Mouse (Mus musculus) hematopoietic stem cell, adult 5-6 weeks (primary cell): ENCODE results near the gene Ypel4. TPM values are rescaled to one million over a fixed set of nuclear protein-coding genes. Genes with fewer than 3 reads are reported as not detected.

Experiments used
- ATAC-seq, 2 experiments: fragments of 125-278 bp in 1 of 2; replicated peaks in 1 of 2; 2 replicates each; pipeline ENCODE4 v1.8.0; 2016 to 2017; ENCODE audit warnings: inconsistent platforms in 2 of 2, mild to moderate bottlenecking in 2 of 2, moderate number of reproducible peaks in 2 of 2, low read depth in 1 of 2, moderate TSS enrichment in 1 of 2; ENCODE audit not compliant: low FRiP score in 2 of 2, poor library complexity in 2 of 2, severe bottlenecking in 2 of 2, insufficient read depth in 1 of 2, low TSS enrichment in 1 of 2
- total RNA-seq: library from RNA; stranded (forward); fragments of 172-1452, 232-1000 nt; gene quantifications from 2 replicates; pipeline ENCODE4 v1.2.3, GENCODE M21; 2017

Ypel4 gene
- total RNA-seq, 1 experiment from 2014 or later = 0.25 TPM

DNA sequence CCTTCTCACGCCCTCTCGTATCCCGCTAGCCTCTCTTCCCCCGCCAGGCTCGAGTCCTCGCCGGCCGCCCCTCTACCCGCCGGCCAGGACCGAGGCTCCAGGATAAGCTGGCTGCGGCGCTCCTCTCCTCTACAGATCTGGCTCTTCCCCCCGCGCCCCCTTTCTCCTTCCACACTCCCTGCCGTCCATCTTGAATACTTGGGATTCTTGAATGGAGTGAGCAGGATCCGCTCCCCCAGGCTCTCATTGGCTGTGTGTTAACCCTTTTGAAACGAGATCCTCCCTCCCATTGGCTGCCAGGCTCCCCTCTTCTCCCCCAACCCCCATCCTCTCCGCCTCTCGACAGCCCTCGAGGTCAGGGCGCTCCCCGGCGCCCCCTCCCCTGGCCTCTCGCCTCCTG lies 9.7 kb downstream of the Ypel4 start, which contains the start of gene Gm19426:
Gm19426 (minus strand) TSS at position 95 of the 400 bp plus-strand sequence.
- peak; percentile 78 to 84 for ATAC-seq

DNA sequence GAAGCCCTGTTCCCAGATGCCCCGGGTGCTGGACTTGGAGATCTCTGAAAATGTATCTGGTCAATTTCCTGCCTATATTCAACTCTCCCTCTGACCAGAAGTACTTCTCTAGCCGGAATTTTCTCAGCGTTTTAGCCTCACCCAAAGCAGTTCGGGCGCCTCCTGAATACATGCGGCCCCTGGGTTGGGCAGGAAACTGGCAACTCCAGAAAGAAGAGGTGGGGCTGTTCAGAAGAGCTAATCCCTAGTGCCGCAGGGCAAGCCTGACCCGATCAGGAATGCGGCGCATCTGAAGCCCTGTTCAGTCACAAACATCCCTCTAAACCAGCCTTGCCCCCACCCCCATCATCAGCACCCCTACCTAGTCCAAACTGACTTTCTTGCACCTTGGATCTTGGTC lies 10.3 kb downstream of the Ypel4 start:
- ATAC-seq = no peak

DNA sequence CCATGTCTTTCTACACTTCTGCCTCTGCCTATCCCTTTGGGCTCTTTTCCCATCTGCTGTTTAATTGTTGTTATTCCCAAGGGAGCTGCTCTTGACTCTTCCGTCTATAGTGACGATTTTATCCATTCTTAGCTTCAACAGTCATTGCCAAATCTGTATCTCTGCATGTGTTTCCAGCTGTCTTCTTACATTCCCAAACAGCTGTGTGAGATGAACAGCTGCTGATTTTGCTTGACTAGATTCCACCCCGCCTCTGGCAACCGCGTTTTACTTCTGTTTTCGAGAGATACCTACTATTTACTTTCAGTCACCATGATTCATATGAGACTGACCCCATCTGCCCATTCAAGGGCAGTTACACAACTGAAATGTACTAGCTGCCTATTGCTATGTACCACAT lies 16.3 kb downstream of the Ypel4 start:
- no peak for ATAC-seq

DNA sequence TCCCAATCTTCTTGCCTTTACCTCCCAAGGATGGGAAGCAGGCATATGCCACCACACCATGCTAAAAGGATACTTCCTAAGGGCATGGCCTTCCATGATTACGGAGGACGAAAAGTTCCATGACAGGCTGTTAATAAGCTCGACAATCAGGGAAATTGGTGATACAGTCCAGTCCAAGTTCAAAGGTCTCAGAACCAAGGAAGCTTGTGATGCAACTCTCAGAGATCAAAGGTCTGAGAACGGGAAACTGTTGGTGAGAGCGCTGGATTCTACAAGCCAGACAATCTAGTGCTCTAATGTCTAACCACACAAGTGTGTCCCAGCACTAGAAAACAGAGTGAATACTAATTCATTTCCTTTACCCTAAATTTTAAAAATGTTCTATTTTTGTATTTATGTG lies 22.4 kb downstream of the Ypel4 start:
- ATAC-seq = no peak

DNA sequence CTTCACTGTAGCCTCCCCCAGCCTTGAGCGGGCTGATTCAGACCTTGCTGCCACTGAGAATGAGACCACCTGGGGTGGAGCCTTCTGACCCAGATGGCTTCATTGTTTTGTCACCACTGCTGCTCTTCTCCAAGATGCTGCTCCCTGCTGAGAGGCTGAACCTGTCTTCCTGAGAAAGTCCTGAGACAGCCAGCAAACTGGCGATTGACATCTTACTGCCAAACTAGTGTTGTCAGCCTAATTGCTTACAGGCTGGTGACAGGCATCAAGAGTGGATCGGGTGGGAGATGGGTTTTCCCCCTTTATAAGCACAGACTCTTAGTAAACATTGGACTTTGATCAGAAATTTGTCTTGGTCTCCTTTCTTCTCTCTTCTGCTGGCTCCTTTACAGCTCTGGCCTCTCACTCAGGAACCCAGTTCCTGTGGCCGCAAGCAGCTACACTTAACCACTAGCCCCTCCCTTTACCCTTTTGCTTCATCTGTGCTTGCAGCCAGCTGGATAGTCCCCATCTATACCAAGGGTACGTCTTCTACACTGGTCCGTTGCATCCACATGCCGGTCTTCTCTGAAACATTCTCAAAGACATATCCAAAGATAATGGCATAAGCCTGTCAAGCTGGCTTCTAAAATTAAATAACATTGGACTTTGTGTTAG lies 23.3 kb downstream of the Ypel4 start:
- peak in 1 of 2 experiments; percentile 60; a peak in 1 of 4 replicates for ATAC-seq

DNA sequence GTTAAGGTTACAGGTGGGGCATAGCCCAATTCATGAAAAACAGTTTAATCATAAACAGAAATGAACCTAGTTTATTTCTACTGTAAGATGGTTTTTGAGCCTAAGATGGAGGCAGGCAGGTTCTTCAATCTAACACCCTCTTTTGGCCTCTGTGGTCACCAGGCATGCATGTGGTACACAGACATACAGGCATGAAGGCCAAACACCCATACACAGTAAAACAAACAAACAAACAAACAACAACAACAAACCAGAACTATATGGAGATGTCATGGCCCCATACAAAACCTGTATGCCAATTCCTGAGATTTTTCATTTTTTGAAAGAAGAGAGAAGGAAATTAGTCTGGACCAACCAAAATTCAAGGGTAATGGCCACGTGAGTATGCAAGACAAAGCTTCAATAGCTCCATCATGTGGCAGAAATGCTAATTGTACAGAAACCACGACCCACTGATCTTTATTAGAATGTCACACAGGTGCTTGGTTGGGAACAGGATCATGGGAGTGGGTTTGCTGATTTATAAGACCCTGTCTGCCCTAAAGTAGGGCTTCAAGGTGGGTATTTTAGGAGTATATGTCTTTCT lies 24.8 kb downstream of the Ypel4 start:
- ATAC-seq = peak; percentile 88 to 91

DNA sequence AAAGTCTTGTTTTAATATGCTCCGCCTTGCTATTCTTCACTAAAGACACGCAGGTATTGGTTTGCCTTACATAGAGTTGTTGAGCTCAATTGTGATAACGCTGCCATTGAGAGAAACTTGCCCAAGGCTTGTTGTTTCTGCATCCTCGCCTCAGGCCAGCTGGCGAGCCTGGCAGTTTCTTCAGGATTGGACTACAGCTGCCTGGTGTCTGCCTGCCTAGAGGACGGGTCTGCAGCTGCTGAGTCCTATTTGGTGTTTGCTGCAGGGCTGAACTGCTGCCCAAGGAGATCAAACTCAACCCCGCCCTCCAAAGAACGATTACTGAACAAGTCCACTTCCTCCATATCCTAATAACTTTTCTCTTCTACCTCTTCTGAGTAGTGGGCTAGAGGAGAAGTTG lies 26.9 kb downstream of the Ypel4 start:
- no peak for ATAC-seq

DNA sequence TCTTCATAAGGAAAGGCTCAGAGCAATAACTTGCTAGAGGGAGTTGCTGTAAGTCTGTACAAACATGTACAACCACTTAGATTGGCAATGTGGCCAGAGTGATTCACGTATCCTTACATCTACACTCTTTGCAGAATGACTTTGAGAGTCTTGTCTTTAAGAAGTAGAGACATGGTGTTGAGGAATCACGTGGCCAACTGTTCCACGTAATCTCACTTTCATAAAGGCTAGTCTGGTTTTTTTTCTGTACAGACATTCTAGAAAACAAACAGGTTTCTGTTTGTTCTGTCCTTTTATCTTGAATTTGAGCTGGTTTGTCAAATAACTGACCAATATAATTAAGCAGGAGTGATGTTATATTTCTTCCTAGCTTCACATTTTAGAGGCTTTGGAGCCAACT lies 27.5 kb downstream of the Ypel4 start:
- no peak for ATAC-seq

DNA sequence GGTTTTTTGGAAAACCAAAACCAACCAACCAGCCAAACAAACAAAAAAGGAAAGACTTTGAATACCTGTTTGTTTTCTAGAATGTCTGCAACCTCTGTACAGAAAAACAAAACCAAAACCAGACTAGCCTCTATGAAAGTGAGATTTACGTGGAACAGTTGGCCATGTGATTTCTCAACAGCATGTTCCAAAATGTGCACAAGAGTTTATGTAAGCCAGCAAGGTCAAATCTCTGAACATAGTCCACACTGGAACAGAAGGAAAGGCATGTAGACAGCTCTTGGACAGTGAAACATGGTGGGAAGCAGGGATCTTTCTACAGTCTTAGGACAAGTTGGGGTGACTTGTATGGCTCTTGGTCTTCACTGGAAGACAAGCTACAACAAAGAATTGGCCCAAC lies 28.0 kb downstream of the Ypel4 start:
- ATAC-seq = no peak

DNA sequence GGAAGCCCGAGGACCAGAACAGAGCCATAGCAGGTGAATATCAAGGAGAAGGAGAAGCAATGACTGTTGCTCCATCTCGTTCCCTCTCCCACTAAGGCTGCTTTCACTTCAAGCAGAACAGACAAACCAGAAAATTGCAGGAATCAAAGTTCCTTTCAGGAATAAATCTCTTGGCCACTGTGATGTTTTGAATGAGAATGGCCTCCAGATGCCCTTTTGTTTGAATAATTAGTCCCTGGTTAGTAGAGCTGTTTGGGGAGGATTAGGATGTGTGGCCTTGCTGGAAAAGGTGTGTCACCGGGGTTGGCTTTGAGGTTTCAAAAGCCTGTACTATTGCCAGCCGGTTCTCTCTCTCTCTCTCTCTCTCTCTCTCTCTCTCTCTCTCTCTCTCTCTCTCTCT lies 28.4 kb downstream of the Ypel4 start:
- no peak for ATAC-seq

DNA sequence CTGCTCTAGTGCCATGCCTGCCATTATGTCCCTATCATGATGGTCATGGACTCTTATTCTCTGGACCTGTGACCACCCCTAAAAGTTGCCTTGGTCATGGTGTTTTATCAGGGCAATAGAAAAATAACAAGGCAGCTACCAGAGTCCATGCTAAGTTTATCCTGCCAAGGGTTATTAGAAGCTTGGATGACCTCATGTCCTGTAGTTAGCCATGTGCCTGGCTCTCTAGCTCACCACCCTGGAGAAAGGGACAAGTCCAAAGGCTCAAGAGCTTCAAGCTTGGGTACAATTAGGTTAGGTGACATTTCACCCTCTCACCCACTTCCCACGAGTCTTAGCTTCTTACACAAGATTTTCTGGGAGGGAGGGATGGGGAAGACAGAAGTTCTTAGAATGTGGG lies 29.0 kb downstream of the Ypel4 start:
- ATAC-seq = no peak

DNA sequence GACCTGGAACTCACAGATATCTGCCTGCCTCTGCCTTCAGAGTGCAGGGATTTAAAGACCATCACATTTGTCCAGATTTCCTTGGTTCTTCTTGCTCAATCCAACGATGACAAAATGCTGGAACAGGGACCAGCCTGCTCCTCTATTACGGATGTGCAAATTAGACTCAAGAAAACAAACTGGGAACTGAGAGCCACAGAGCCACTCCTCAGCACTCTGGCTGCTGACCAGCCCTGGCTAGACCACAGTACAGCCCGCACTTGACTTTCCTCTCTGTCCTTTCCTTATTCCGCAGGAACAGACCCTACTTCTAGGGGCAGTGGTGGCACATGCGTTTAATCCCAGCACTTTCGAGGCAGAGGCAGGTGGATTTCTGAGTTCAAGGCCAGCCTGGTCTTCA lies 36.6 kb downstream of the Ypel4 start:
- no peak for ATAC-seq

DNA sequence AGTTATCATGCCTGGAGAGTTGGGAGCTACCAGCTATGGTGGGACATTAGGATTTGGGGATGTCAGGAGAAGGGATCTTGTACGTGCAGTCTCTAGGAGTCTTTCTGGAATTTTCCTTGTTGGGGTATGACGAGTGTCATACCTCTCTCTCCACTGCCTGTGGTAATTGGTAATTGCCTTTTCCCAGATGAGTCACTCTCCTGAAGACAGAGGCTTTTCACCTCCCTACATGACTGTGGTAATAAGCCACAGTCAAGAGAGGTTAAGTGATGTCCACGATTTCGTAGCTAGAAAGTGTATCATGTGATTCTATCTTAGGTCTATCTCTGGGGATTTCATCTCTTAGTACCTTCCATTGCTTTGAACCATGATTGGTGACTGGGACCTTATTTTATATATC lies 38.6 kb downstream of the Ypel4 start:
- no peak for ATAC-seq

DNA sequence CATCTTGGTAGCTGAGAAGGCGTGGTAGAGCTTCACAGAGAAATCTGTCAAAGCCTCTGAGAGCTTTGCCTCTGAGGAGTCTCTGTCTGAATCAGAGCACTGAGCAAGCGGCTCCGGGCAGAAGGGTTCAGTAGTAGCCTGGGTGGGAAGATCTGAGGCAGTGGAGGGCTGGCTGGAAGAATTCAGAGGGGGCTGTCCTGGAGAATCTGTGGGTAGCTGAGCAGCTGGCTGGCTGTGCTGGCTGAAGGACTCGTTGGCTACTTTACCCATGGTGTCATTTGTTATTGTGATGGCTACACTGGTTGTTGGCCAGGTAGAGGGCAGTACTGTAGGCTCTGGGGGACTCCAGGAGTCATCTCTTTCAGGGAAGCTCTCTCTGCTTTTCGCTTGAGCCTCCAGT lies 39.3 kb downstream of the Ypel4 start:
- no peak for ATAC-seq

DNA sequence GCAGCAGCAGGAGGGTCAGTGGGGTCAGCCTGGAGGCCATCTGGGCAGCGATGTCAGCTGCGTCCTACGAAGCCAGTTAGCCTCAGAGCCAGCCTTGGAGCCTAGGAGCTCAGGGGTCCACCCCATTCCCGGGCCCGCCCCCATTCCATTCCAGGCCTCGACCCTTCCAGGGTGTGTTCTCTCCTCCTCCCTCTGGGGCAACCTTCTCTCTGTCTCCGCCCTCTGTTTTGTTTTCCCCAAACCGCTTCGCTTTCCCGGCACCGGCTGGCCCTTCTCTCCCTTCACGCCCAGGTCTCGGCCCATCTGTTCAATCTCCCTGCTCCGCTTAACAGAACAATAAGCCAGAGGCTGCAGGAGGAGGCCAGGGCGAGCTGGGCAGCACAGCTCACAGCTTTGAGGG lies 40.9 kb downstream of the Ypel4 start:
- no peak for ATAC-seq

DNA sequence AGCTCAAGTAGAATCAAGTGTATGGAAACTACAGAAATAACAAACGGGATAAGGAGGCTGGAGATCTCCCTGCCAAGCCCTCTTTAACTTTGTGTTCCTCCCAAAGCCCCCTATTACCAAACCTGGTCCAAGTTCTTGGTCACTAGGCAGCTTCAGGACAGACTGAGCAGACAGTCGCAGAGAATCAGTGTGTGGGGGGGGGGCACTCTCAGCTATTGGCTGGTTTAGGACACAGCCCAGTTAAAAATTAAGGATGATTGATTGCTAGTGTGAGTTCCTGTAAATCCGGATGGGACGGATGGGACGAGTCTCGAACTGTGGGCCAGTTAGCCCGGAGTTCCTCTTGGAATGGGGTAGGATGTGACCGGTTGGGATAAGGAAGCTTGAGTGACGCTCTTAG lies 41.4 kb downstream of the Ypel4 start, which contains the start of gene Serping1:
Serping1 (minus strand) TSS at position 204 of the 400 bp plus-strand sequence.
- no peak for ATAC-seq

DNA sequence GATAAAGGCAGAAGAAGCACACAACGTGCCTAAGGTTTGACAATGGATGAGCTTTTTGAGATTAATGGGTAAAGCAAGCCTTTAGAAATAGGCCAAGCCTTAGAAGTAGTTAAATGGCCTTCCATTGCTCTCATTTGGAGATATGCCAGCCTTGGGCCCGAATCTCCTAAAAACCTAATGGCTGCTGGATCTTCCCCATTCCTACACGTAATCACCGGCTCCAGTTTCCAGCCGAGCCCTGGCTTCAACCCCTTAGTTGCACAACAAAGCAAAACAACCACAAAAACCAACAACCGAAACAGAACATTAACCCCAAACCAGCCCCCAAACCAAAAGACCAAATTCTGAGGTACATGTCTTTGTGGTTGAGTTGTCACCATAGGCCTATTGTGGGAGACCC lies 41.8 kb downstream of the Ypel4 start:
- ATAC-seq = no peak

DNA sequence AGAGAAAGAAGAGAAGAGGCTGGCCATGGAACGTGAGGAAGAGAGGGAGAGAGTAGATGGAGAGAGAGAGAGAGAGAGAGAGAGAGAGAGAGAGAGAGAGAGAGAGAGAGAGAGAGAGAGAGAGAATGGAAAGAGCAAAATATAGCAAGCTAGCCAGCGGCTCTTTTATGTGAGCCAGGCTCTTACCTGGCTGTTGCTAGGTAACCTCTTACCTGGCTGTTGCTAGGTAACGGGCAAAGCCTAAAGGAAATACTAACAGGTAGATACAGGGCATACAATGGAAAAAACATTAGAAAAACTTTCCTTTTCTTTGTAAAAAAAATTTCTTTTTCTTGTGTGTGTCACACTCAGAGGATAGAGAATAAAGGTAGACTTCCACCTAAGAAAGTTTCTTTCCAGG lies 43.8 kb downstream of the Ypel4 start:
- ATAC-seq = no peak

DNA sequence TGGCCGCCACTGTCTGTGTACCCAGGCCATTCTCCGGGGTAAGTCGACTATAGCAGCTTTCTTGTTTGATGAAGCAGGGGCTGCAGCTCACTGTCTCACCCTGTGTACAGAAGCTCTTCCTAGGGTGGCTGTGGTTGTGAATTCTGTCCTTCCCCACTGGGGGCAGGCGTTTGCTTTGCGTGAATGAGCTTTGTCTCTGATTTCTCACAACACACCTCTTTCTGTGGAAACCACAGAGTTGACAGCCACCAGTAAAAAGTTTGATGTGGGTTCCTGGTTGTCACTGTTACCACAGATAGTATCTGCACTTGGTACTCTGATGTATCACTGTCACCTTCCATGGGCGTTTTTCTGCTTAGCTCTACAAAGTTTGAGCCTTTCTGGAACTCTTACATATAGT lies 45.4 kb downstream of the Ypel4 start:
- ATAC-seq = peak; percentile 88
